In the genomic region with DNA sequence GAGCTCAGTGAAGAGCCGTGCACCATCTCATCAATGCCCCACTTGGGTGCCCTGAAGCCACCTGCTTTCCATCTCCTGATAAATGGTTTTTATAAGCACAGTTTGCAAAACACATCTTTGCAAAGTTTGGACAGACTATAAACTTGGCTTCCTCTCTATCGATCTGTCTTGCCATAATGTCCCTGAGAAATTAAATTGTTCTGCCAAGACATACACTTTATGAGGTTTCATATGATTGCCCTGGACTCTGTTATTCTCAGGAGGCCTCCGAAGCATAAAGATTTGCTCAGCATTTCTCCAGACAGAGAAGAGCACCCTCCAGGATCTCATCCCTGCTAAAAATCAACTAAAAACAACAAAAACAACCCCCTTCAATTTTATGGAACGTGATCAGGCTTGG, we compare ENCODE assay signal across 25 mouse cellular contexts.
"Had no signal": no experiment of that assay in that cellular context is flagged by ENCODE, and none has a peak within 500 bp of the region (broad histone marks: within the 10 kb centered on the region; RNA-seq: fewer than 3 reads in every experiment).

No protein-coding gene starts in this region.

- H3K4me1 ChIP-seq: heart, embryonic 10.5 days; heart, embryonic 12.5 days; hindbrain, embryonic 10.5 days; hindbrain, embryonic 12.5 days; limb, embryonic 10.5 days; limb, embryonic 12.5 days had no signal

- DNase-seq: forebrain, postnatal 0 days; gastrocnemius, postnatal 14 days; gastrocnemius, postnatal 36 days; heart, postnatal 10 days; heart, postnatal 4 days; kidney, adult 2 months; kidney, adult 9 months; kidney, postnatal 14 days; kidney, postnatal 36 days; layer of hippocampus, adult 9-11 months; layer of hippocampus, postnatal 36 days; liver had no signal

- H3K4me2 ChIP-seq: heart, embryonic 12.5 days; hindbrain, embryonic 12.5 days; hindbrain, embryonic 14.5 days; intestine, embryonic 15.5 days; kidney, embryonic 15.5 days; limb, embryonic 12.5 days had no signal

- H3K27me3 ChIP-seq: heart, embryonic 12.5 days; hindbrain, embryonic 12.5 days; intestine, embryonic 15.5 days; kidney, embryonic 15.5 days; limb, embryonic 12.5 days had no signal

- H3K36me3 ChIP-seq: heart, embryonic 10.5 days; heart, embryonic 12.5 days; hindbrain, embryonic 10.5 days; hindbrain, embryonic 12.5 days; intestine, embryonic 15.5 days; kidney, embryonic 15.5 days; limb, embryonic 10.5 days; limb, embryonic 12.5 days had no signal

- H3K9me3 ChIP-seq: heart, embryonic 10.5 days; heart, embryonic 12.5 days; hindbrain, embryonic 10.5 days; intestine, embryonic 15.5 days; kidney, embryonic 15.5 days; limb, embryonic 10.5 days; limb, embryonic 12.5 days had no signal

- H3K27ac ChIP-seq: heart, embryonic 10.5 days; hindbrain, embryonic 10.5 days; hindbrain, embryonic 12.5 days; hindbrain, embryonic 14.5 days; intestine, embryonic 15.5 days; kidney, embryonic 15.5 days; kidney, postnatal 0 days; limb, embryonic 10.5 days; limb, embryonic 12.5 days had no signal

- H3K9ac ChIP-seq: forebrain, postnatal 0 days; heart, embryonic 12.5 days; hindbrain, embryonic 12.5 days; hindbrain, embryonic 14.5 days; intestine, embryonic 15.5 days; kidney, embryonic 15.5 days; limb, embryonic 12.5 days had no signal

- H3K4me3 ChIP-seq: heart, embryonic 10.5 days; heart, embryonic 12.5 days; hindbrain, embryonic 10.5 days; hindbrain, embryonic 12.5 days; intestine, embryonic 15.5 days; kidney, embryonic 15.5 days; limb, embryonic 10.5 days; limb, embryonic 12.5 days had no signal

- ATAC-seq: forebrain, postnatal 0 days; hindbrain, embryonic 16.5 days; inflammation-experienced regulatory T-cells, adult 6 months; intestine, embryonic 15.5 days; intestine, postnatal 0 days had no signal
